ENCODE assay signal across 13 mouse cellular contexts in genomic region chr3:101780874-101781483, GRCm38 (mm10).
DNase-seq lines count a peak whose midpoint lies in the region; ATAC-seq and TF ChIP-seq lines count a peak whose summit lies in the region.
"Had no signal": no experiment of that assay in that cellular context is flagged by ENCODE, and none has a peak within 500 bp of the region (broad histone marks: within the 10 kb centered on the region; RNA-seq: fewer than 3 reads in every experiment).

No protein-coding gene starts in this region.

- H3K27me3 ChIP-seq in embryonic facial prominence, embryonic 14.5 days (replicated peaks; ENCODE audit: control insufficient read depth, insufficient read depth, low read length), result no peaks in the 10 kb centered on the region
- H3K27me3 ChIP-seq in embryonic facial prominence, embryonic 10.5 days (replicated peaks; ENCODE audit: low read depth, poor library complexity, severe bottlenecking), result peaks cover 34% of the 10 kb centered on the region
- H3K27me3 ChIP-seq in limb, embryonic 14.5 days (ENCODE audit: control insufficient read depth, insufficient read depth, low read length), result no peaks in the 10 kb centered on the region
- no peaks in the 10 kb centered on the region for H3K27me3 ChIP-seq in limb, embryonic 10.5 days (ENCODE audit: low read depth, poor library complexity, severe bottlenecking)
- no peaks in the 10 kb centered on the region for H3K27me3 ChIP-seq in hindbrain, embryonic 15.5 days
- H3K27me3 ChIP-seq: embryonic facial prominence, embryonic 15.5 days; heart, embryonic 13.5 days; liver, embryonic 13.5 days had no signal

- peak; percentile 70 for ATAC-seq in embryonic facial prominence, embryonic 14.5 days (ENCODE audit: low read depth)
- ATAC-seq in limb, embryonic 14.5 days (ENCODE audit: low FRiP score, low read depth), result no peak
- ATAC-seq in hindbrain, embryonic 15.5 days (ENCODE audit: low FRiP score, low read depth), result peak; percentile 47
- ATAC-seq: intestine, postnatal 0 days had no signal

- H3K9ac ChIP-seq in embryonic facial prominence, embryonic 14.5 days (ENCODE audit: low read depth, low read length), result no peak overlapping the region
- H3K9ac ChIP-seq in limb, embryonic 14.5 days (ENCODE audit: low read depth, low read length, severe bottlenecking), result no peak overlapping the region
- no peak overlapping the region for H3K9ac ChIP-seq in hindbrain, embryonic 15.5 days
- H3K9ac ChIP-seq: embryonic facial prominence, embryonic 15.5 days; heart, embryonic 13.5 days; liver, embryonic 13.5 days had no signal

- H3K27ac ChIP-seq in embryonic facial prominence, embryonic 14.5 days (replicated peaks; ENCODE audit: low read depth, low read length), result no peak overlapping the region
- H3K27ac ChIP-seq in embryonic facial prominence, embryonic 10.5 days (replicated peaks), result no peak overlapping the region
- H3K27ac ChIP-seq in limb, embryonic 14.5 days (replicated peaks; ENCODE audit: low read depth, low read length), result no peak overlapping the region
- no peak overlapping the region for H3K27ac ChIP-seq in limb, embryonic 10.5 days
- H3K27ac ChIP-seq in hindbrain, embryonic 15.5 days (replicated peaks), result 0 out of 2 replicates have a peak overlapping the region, but pooled peaks have one; percentile 14
- H3K27ac ChIP-seq: embryonic facial prominence, embryonic 15.5 days; gastrocnemius, adult 2 months; heart, embryonic 13.5 days; liver, embryonic 13.5 days had no signal

- DNase-seq in embryonic facial prominence, embryonic 14.5 days (ENCODE audit: low spot score), result peak; percentile 69
- DNase-seq in embryonic facial prominence, embryonic 10.5 days (ENCODE audit: low spot score), result no peak
- DNase-seq in limb, embryonic 14.5 days (ENCODE audit: low spot score), result peak; percentile 36
- no peak for DNase-seq in limb, embryonic 10.5 days (ENCODE audit: low spot score)
- DNase-seq in MN1 (ENCODE audit: low spot score), result peak; percentile 53
- no peak for DNase-seq in layer of hippocampus, postnatal 14 days (ENCODE audit: low spot score in 2 of 2)
- DNase-seq in cerebellum, adult 11 months, result no peak
- DNase-seq: gastrocnemius, adult 2 months; liver, embryonic 13.5 days had no signal

- WGBS in embryonic facial prominence, embryonic 14.5 days, result 33% methylated on average over 6 of the region's 6 CpGs
- WGBS in embryonic facial prominence, embryonic 10.5 days, result 49% methylated on average over 6 of the region's 6 CpGs
- 31% methylated on average over 6 of the region's 6 CpGs for WGBS in limb, embryonic 14.5 days
- 39% methylated on average over 6 of the region's 6 CpGs for WGBS in limb, embryonic 10.5 days
- WGBS in hindbrain, embryonic 15.5 days, result 40% methylated on average over 6 of the region's 6 CpGs

- H3K36me3 ChIP-seq in embryonic facial prominence, embryonic 14.5 days (ENCODE audit: control insufficient read depth, insufficient read depth, low read length), result no peaks in the 10 kb centered on the region
- H3K36me3 ChIP-seq in embryonic facial prominence, embryonic 10.5 days (replicated peaks), result no peaks in the 10 kb centered on the region
- H3K36me3 ChIP-seq in limb, embryonic 14.5 days (ENCODE audit: control insufficient read depth, insufficient read depth, low read length), result no peaks in the 10 kb centered on the region
- no peaks in the 10 kb centered on the region for H3K36me3 ChIP-seq in limb, embryonic 10.5 days
- no peaks in the 10 kb centered on the region for H3K36me3 ChIP-seq in hindbrain, embryonic 15.5 days
- H3K36me3 ChIP-seq: embryonic facial prominence, embryonic 15.5 days; heart, embryonic 13.5 days; liver, embryonic 13.5 days had no signal

- H3K4me2 ChIP-seq in embryonic facial prominence, embryonic 14.5 days (ENCODE audit: low read depth, low read length), result no peak overlapping the region
- H3K4me2 ChIP-seq in limb, embryonic 14.5 days (replicated peaks; ENCODE audit: low read depth, low read length, severe bottlenecking), result no peak overlapping the region
- no peak overlapping the region for H3K4me2 ChIP-seq in hindbrain, embryonic 15.5 days
- H3K4me2 ChIP-seq: embryonic facial prominence, embryonic 15.5 days; heart, embryonic 13.5 days; liver, embryonic 13.5 days had no signal

- no peak overlapping the region for H3K4me3 ChIP-seq in embryonic facial prominence, embryonic 14.5 days (ENCODE audit: low read depth, low read length)
- no peak overlapping the region for H3K4me3 ChIP-seq in embryonic facial prominence, embryonic 10.5 days
- no peak overlapping the region for H3K4me3 ChIP-seq in limb, embryonic 14.5 days (replicated peaks; ENCODE audit: low read length)
- H3K4me3 ChIP-seq in limb, embryonic 10.5 days, result no peak overlapping the region
- no peak overlapping the region for H3K4me3 ChIP-seq in hindbrain, embryonic 15.5 days
- H3K4me3 ChIP-seq: embryonic facial prominence, embryonic 15.5 days; gastrocnemius, adult 2 months; heart, embryonic 13.5 days; liver, embryonic 13.5 days had no signal

- H3K9me3 ChIP-seq in embryonic facial prominence, embryonic 14.5 days (ENCODE audit: control insufficient read depth, low read length), result no peaks in the 10 kb centered on the region
- H3K9me3 ChIP-seq in embryonic facial prominence, embryonic 10.5 days, result no peaks in the 10 kb centered on the region
- H3K9me3 ChIP-seq in limb, embryonic 14.5 days (ENCODE audit: control insufficient read depth, low read length), result no peaks in the 10 kb centered on the region
- no peaks in the 10 kb centered on the region for H3K9me3 ChIP-seq in limb, embryonic 10.5 days (replicated peaks)
- no peaks in the 10 kb centered on the region for H3K9me3 ChIP-seq in hindbrain, embryonic 15.5 days
- H3K9me3 ChIP-seq: embryonic facial prominence, embryonic 15.5 days; heart, embryonic 13.5 days; liver, embryonic 13.5 days had no signal

- TF ChIP-seq POLR2A in limb, embryonic 14.5 days (IDR thresholded peaks at IDR 0.05; ENCODE audit: borderline replicate concordance, extremely low read depth, insufficient read depth, insufficient read length), result no peak

- H3K4me1 ChIP-seq in embryonic facial prominence, embryonic 14.5 days (ENCODE audit: control insufficient read depth, insufficient read depth, low read length), result peaks cover 12% of the 10 kb centered on the region
- H3K4me1 ChIP-seq in embryonic facial prominence, embryonic 10.5 days, result peaks cover 35% of the 10 kb centered on the region
- peaks cover 6% of the 10 kb centered on the region; the same call in 1 of the 2 replicates for H3K4me1 ChIP-seq in limb, embryonic 14.5 days (ENCODE audit: control insufficient read depth, insufficient read depth, low read length)
- peaks cover 21% of the 10 kb centered on the region for H3K4me1 ChIP-seq in limb, embryonic 10.5 days
- no peaks in the 10 kb centered on the region; the same call in 1 of the 2 replicates for H3K4me1 ChIP-seq in hindbrain, embryonic 15.5 days (replicated peaks)
- H3K4me1 ChIP-seq: liver, embryonic 13.5 days had no signal

Comparison
In these comparisons a context has a peak if more than half of its experiments do, and no peak if none do; other contexts are left out.
1. DNase-seq: peak in embryonic facial prominence, embryonic 14.5 days (single experiment), limb, embryonic 14.5 days (single experiment) and MN1 (single experiment); none in embryonic facial prominence, embryonic 10.5 days (single experiment), limb, embryonic 10.5 days (single experiment), layer of hippocampus, postnatal 14 days (0 of 2) and cerebellum, adult 11 months (single experiment).